Mouse (Mus musculus): ENCODE data around the gene St5.

DNA sequence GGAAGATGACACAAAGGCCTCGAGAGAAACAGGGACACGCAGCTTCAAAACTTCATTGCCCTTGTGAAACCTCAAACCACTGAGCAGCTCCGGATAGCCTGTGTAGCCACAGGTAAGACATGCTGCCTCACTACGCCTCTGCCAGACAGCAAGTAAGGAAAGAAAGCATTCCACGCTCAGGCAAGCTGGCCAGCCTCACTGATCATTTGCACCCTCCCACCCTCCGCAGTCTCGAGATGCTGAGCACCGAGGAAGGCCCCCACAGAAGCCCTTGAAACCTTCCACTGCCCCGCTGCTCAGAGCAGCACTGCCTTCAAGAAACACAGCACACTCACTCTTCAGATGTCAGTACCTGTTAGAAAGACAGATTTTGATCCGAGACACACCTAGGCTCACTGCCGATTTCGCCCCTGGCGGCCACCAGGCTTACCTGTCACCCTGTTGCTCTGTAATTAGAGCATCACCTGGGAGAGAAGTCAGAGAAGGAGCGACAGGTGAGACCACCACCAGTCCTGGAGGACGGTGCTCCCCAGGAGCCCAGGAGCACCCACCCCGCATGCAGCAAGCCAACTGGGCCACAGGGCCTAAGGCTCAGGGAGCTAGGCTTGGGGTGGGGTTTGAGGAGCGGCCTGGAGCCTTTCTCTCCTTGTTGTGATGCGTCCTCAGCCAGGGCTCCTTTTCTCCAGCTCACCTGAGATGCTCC lies 210.6 kb downstream of the St5 start:
- no peak for TF ChIP-seq CTCF (IDR thresholded peaks at IDR 0.05; ENCODE audit: low read depth, low read length)
- TF ChIP-seq POLR2A (IDR thresholded peaks at IDR 0.05; ENCODE audit: borderline replicate concordance, low read depth, low read length), result no peak

Data from bone marrow macrophage, adult 2 months (primary cell).